Mouse (Mus musculus) adrenal gland, postnatal 4 days (tissue): ENCODE measurements around the gene Zdhhc6. TPM values are rescaled to one million over a fixed set of nuclear protein-coding genes. Genes with fewer than 3 reads are reported as not detected.

Source experiments
- DNase-seq, 2 experiments: peaks; one replicate each; pipeline ENCODE4 v3.0.0; 2021 to 2022; ENCODE audit warnings: low spot score in 2 of 2, mixed read lengths in 2 of 2
- total RNA-seq, 2 experiments: library from RNA; stranded (reverse); gene quantifications; 2 replicates each; pipeline ENCODE4 v1.2.3; 2021

Zdhhc6 gene
- total RNA-seq, 2 experiments from 2014 or later = 48.5 to 49.9 TPM

DNA sequence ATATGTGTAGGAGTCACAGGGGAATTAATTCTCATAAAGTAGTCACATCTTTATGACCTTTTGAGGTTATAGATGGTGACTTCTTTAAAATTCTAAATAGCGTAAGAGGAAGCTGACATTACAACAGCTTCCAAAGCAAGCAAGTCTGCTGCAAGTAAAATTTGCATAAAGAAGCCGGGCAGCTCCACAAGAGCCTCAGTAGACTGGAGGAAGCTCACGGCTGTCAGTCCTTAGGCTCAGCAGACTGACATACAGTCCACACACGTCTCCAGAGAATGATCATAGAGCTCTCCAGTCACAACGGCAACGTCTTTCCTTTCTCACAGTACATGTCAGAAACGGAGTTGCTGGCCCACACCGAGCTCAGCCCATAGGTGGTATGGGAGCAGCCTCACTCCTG, 4.0 kb downstream of the Zdhhc6 start:
- DNase-seq = no peak

DNA sequence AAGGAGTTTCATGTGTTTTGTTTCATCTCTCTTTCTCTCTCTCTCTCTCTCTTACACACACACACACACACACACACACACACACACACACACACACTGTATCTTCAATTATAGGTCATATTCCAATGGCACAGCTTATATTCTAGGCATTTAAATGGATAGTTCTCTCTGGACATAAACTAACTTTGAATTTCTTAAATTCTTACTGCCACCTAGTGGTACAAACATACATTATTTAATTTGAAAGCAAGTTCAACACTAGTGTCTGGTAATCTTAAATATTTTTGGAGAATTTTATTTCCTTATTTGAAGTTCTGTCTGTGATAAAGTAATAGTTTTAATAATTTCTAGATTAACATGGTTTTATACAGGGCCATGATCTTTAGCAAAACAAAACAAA, 10.8 kb downstream of the Zdhhc6 start:
- no peak for DNase-seq

- no peak for DNase-seq
Observed at GRCm38 (mm10) chr19:55300525-55300924, 15.3 kb downstream of the Zdhhc6 start.

GRCm38 (mm10) chr19:55299378-55299777, 16.5 kb downstream of the Zdhhc6 start:
- no peak for DNase-seq

- no peak for DNase-seq
Observed at GRCm38 (mm10) chr19:55297961-55298360, 17.9 kb downstream of the Zdhhc6 start.

- DNase-seq = no peak
Observed at GRCm38 (mm10) chr19:55297489-55297888, 18.3 kb downstream of the Zdhhc6 start.

DNA sequence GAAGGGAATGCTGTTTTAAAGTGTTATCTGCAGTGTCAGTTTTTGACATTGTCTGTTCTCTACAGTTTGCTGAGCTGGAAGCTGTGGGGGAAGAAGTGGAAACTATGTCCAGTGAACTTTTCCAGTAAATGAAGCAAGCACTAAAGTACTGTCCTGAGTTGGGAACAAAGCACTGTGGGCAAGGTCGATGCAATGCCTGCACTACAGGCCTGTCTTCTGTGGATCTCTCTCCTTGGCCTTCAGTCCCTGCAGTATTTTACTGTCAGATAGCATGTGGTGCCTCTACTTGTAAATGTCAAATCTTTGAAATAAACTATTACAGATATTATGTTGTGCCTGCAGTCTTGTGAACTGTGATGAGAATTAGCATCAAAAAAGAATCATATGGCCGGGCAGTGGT, 19.5 kb downstream of the Zdhhc6 start:
- no peak for DNase-seq

DNA sequence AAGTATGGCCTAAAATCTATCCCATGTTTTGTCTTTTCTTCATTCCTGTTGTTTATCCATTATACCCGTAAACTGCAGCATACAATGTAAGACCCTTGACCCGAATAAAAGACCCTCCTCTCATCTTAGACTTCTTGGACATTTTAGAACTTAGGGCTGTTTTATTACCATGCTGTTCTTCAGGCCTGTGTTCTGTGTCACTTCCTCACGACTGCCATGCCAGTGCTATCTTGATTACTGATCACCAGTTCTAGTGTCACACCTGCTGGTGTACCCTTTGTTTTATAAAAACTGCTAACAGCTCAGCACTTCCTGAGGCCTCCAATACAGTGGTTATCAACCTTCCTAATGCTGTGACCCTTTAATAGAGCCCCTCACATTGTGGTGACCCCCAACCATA, 20.3 kb downstream of the Zdhhc6 start:
- DNase-seq = no peak

DNA sequence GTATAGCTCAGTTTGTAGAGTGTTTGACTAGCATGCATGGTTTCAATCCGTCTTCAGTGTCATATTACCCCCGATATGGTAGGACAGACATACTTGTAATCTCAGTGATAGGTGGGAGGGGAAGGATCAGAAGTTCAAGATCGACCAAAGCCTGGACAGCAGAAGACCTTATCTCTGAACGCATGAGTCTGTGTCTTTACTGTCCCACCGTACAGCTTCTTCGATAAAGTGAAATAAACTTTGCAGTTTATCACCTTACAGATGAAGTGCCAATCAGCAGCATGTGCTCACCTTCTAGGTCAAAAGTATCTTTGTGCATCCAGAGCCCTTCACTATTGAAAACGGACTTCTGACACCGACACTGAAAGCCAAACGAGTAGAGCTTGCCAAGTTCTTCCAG, 20.8 kb downstream of the Zdhhc6 start:
- DNase-seq = no peak

GRCm38 (mm10) chr19:55293175-55293574, 22.7 kb downstream of the Zdhhc6 start:
- no peak for DNase-seq

DNA sequence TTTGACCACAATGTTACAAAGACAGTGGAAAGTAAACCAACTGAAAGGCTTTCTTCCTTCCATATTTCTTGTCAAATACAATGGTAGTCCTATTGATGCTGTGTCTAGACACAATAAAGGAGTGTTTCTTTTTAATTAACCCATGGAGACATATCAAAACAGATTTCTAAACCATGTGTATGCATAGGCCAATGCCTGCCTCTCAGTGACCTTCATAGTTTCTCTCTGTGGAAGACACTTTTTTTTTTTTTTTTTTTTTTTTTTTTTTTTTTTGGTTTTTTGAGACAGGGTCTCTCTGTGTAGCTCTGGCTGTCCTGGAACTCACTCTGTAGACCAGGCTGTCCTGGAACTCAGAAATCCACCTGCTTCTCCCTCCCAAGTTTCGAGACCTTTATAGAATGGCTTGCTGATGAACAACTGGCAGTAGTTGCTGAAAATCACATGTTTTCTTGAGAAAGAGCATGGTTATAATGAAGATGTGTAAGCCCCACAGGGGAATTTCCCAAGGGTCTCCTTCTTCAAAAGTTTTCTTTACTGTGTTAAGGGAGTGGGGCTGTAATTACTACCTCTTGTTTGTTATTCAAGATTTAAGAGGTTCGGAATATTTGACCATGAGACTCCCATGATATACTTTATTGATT, 23.5 kb downstream of the Zdhhc6 start:
- no peak for DNase-seq

GRCm38 (mm10) chr19:55290621-55291270, 25.1 kb downstream of the Zdhhc6 start:
- no peak for DNase-seq

GRCm38 (mm10) chr19:55288974-55289373, 26.9 kb downstream of the Zdhhc6 start:
- DNase-seq = no peak

DNA sequence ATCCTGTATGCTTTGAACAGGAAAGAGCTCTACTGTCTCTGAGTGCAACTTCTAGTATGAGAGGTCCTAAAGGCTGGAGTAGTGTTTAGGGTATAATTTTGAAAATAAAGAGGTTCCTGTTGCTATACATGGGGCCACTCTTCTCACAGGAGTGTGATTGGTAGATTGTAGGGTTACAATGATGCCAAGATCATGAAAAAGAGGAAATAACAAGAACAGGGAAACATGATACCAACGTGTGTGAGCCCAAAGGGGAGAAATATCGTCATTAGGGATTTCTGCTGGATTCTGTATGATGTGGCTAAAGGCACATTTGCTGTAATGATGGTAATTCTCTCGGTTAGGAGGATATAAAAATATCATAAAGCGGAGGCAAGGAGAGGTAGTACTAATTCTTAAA, 29.8 kb downstream of the Zdhhc6 start:
- no peak for DNase-seq

DNA sequence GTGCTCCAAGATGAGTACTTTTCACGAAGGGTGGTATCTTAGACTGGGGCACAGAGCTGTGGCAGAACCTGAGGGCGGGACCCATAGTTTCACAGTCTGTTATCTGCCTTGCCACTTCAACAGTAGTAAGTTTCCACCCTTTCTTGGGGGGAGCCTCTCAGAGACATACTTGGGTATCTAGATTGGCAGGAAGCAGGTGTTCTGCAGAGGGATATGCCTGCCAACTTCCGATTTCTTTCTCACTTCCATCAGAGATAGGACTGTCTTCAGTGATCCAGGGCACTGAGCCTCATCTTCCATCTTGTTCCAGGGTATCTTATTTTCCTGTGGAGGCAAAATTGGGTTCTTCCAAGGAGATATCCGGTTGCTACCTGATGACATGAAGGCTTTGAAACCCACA, 31.7 kb downstream of the Zdhhc6 start:
- no peak for DNase-seq

- DNase-seq = no peak
Observed at GRCm38 (mm10) chr19:55276770-55277169, 39.1 kb downstream of the Zdhhc6 start.

GRCm38 (mm10) chr19:55276100-55276499, 39.7 kb downstream of the Zdhhc6 start:
- DNase-seq = no peak

GRCm38 (mm10) chr19:55273340-55273739, 42.5 kb downstream of the Zdhhc6 start:
- no peak for DNase-seq

DNA sequence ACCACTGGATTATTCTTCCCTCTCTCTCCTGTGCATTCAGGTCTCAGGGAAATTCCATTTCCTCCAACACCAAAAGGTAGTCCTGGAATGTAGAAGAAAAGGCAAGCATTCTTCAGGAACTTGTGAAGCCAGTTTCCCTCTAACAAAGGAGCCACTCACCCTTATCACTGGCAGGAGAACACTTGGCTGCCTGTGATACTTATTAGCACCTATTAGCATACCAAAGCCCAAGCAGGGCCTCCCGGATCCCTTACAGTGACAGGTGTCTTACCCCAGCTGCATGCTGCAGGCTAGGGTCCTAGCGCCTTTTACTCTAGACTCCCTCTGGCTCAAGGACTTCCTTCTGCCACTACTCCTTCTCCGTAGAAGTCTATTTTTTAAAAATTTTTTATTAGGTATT, 44.4 kb downstream of the Zdhhc6 start:
- no peak for DNase-seq

- DNase-seq = no peak
Observed at GRCm38 (mm10) chr19:55269051-55269450, 46.8 kb downstream of the Zdhhc6 start.

DNA sequence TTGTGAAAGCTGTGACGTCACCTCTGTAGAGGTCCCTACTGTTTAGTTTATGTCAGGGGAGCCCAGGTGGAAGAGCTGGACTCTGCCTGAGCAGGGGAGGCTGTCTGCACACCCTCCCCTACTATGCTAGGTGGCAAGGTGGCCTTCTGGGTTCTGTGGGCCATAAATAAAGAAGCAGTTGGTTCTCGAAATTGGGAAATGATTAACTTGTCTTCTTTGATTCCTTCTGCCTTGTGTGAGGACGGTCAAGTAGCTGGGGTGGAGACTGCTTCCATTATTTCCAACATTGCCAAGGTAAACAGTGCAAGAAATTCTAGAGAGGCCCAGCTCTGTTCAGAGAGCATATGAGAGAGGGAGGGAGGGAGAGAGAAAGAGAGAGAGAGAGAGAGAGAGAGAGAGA, 47.7 kb downstream of the Zdhhc6 start:
- no peak for DNase-seq

- no peak for DNase-seq
Observed at GRCm38 (mm10) chr19:55266786-55267185, 49.0 kb downstream of the Zdhhc6 start.

DNA sequence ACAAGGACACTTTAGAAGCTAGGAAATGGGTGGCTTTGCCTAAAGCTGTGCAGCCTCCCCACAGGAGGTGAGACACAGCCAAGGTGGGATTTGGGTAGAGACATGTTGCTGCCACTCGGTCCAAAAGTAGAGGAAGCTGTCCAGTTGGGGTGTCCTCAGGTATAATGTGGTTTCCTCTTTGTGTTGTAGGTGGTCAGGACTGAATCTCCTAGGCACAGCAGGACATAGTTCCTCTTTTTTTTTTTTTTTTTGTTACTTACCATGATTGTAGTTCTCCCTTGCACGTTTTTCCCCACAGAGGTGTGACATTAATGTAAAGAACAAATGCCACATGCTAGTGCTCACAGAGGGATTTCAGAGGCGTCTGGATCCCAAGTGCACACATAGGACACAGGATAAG, 50.6 kb downstream of the Zdhhc6 start:
- DNase-seq = no peak
